Mouse (Mus musculus) skeletal muscle tissue, adult 2 months (tissue): ENCODE data around the gene Hspa12b.
"Not testable (repeated sequence)": the region's sequence is repeated elsewhere in the genome, so short reads cannot be mapped to it uniquely, and the experiment has no call there.

Experiments used
- DNase-seq: peaks from one replicate; pipeline ENCODE4 v3.0.0-alpha.2; 2012; ENCODE audit warnings: low read depth, low spot score

Hspa12b gene

GRCm38 (mm10) chr2:131127161-131127730, at the start of gene Hspa12b:
TSS of gene Hspa12b (plus strand) at chr2:131127280.
- DNase-seq: no peak

GRCm38 (mm10) chr2:131080507-131080906, 46.6 kb upstream of the Hspa12b start:
- no peak for DNase-seq

- DNase-seq: no peak
Measured at GRCm38 (mm10) chr2:131084206-131084605, 42.9 kb upstream of the Hspa12b start.

- DNase-seq: no peak
Measured at GRCm38 (mm10) chr2:131086667-131087390, 40.3 kb upstream of the Hspa12b start, which contains the start of gene Siglec1. TSS of gene Siglec1 (minus strand) at chr2:131086765.

- DNase-seq: no peak
Measured at GRCm38 (mm10) chr2:131088581-131088980, 38.5 kb upstream of the Hspa12b start.

GRCm38 (mm10) chr2:131089634-131090033, 37.4 kb upstream of the Hspa12b start:
- no peak for DNase-seq

GRCm38 (mm10) chr2:131090852-131091251, 36.2 kb upstream of the Hspa12b start:
- peak; percentile 49 for DNase-seq

- no peak for DNase-seq
Measured at GRCm38 (mm10) chr2:131093577-131093976, 33.5 kb upstream of the Hspa12b start.

- DNase-seq: peak; percentile 68
Measured at GRCm38 (mm10) chr2:131094823-131095222, 32.3 kb upstream of the Hspa12b start.

- peak; percentile 51 for DNase-seq
Measured at GRCm38 (mm10) chr2:131096101-131096795, 30.8 kb upstream of the Hspa12b start.

- DNase-seq: no peak
Measured at GRCm38 (mm10) chr2:131097087-131097486, 30.0 kb upstream of the Hspa12b start.

GRCm38 (mm10) chr2:131101530-131101929, 25.6 kb upstream of the Hspa12b start:
- DNase-seq: no peak

GRCm38 (mm10) chr2:131104021-131104420, 23.1 kb upstream of the Hspa12b start:
- peak; percentile 41 for DNase-seq

GRCm38 (mm10) chr2:131105061-131105460, 22.0 kb upstream of the Hspa12b start:
- not testable (repeated sequence) for DNase-seq

GRCm38 (mm10) chr2:131105989-131106388, 21.1 kb upstream of the Hspa12b start:
- DNase-seq: no peak

GRCm38 (mm10) chr2:131118968-131119574, 8.0 kb upstream of the Hspa12b start:
- no peak for DNase-seq

- DNase-seq: peak; percentile 34
Measured at GRCm38 (mm10) chr2:131124166-131124565, 2.9 kb upstream of the Hspa12b start.

- no peak for DNase-seq
Measured at GRCm38 (mm10) chr2:131125157-131125963, 1.7 kb upstream of the Hspa12b start.

GRCm38 (mm10) chr2:131125964-131126815, 890 bp upstream of the Hspa12b start:
- no peak for DNase-seq

- DNase-seq: peak; percentile 40
Measured at GRCm38 (mm10) chr2:131128211-131128610, 1.1 kb downstream of the Hspa12b start.
